Mouse (Mus musculus) midbrain, embryonic 14.5 days (tissue): ENCODE results near the gene Prkn. TPM values are rescaled to one million over a fixed set of nuclear protein-coding genes. Genes with fewer than 3 reads are reported as not detected.
A peak's percentile ranks its signal among the peaks of the same experiment; 100 is the strongest.

Source experiments
- ATAC-seq: fragments of 200-750 bp; cut with Nextera tagmentation; 2 replicates; pipeline ENCODE4 v1.8.0; 2017; ENCODE audit warnings: moderate number of reproducible peaks, moderate library complexity; ENCODE audit not compliant: low FRiP score, low TSS enrichment
- DNase-seq: peaks from one replicate; pipeline ENCODE4 v3.0.0-alpha.2; 2015
- H3K27ac ChIP-seq: fragments of 300-500 bp; sonication (generic); replicated peaks from 2 replicates; pipeline ENCODE4 v1.5.1; 2014; ENCODE audit warnings: mild to moderate bottlenecking, low read depth, low read length, moderate library complexity
- H3K27me3 ChIP-seq: fragments of 300-500 bp; sonication (generic); 2 replicates; pipeline ENCODE4 v1.6.1; 2014; ENCODE audit warnings: low read length, control low read depth, mixed read lengths; ENCODE audit not compliant: control insufficient read depth, insufficient read depth
- H3K36me3 ChIP-seq: fragments of 300-500 bp; sonication (generic); 2 replicates; pipeline ENCODE4 v1.6.1; 2014; ENCODE audit warnings: low read length, control low read depth; ENCODE audit not compliant: control insufficient read depth, insufficient read depth
- H3K4me1 ChIP-seq: fragments of 300-500 bp; sonication (generic); 2 replicates; pipeline ENCODE4 v1.6.1; 2014; ENCODE audit warnings: mild to moderate bottlenecking, antibody characterized with exemption, low read length, control low read depth; ENCODE audit not compliant: control insufficient read depth, insufficient read depth
- H3K4me2 ChIP-seq: fragments of 300-500 bp; sonication (generic); 2 replicates; pipeline ENCODE4 v1.6.1; 2014; ENCODE audit warnings: mild to moderate bottlenecking, low read length, moderate library complexity
- H3K4me3 ChIP-seq: fragments of 300-500 bp; sonication (generic); replicated peaks from 2 replicates; pipeline ENCODE4 v1.5.1; 2014; ENCODE audit warnings: low read depth, low read length
- H3K9ac ChIP-seq: fragments of 300-500 bp; sonication (generic); replicated peaks from 2 replicates; pipeline ENCODE4 v1.6.1; 2014; ENCODE audit warnings: mild to moderate bottlenecking, low read length, moderate library complexity
- H3K9me3 ChIP-seq: fragments of 300-500 bp; sonication (generic); 2 replicates; pipeline ENCODE4 v1.6.1; 2016; ENCODE audit warnings: low read length, control low read depth, mixed read lengths; ENCODE audit not compliant: control insufficient read depth
- WGBS: fragments of 180-500 bp; shearing (Covaris S2); extraction: QIAGEN DNeasy Blood & Tissue Kit; methylation state at CpG from one replicate; pipeline ENCODE4 v1.1.7; 2014; 5-methylcytosine and 5-hydroxymethylcytosine counted together
- polyA plus RNA-seq: library from polyadenylated mRNA; unstranded; fragments of >200 nt; fragmentation: Nextera tagmentation; extraction: Ambion mirVana; gene quantifications from 2 replicates; pipeline ENCODE4 v1.2.1, GENCODE M21; 2014

The Prkn gene
- polyA plus RNA-seq, 1 experiment from 2014 or later, result 4.4 TPM

DNA sequence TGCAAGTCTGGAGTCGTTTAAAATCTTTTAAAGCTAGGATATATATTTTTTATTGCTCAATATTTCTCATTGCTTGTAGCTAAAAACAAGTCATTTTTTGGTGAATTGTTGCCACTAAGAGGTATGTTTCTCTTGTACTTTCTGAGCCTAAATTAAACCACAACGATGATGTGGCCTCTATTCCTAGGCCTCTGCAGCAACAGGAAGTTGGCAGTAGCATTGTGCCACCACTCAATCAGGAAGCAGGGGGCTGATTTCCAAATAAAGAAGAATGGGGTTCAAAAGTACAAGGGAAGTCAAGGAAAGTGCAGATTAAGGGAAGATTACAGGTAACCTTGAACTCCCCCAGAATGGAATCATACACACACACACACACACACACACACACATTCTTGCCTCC, 642.8 kb downstream of the Prkn start:
- 88% methylated on average over 2 of the region's 2 CpGs for WGBS
- Histone ChIP-seq H3K4me3 (no peak overlapping the region), H3K9ac (no peak overlapping the region), H3K27ac (no peak overlapping the region), H3K4me1 (no peaks in the 10 kb centered on the region), H3K27me3 (no peaks in the 10 kb centered on the region), H3K4me2 (no peak overlapping the region), H3K36me3 (no peaks in the 10 kb centered on the region), H3K9me3 (no peaks in the 10 kb centered on the region)
- no peak for DNase-seq
- no peak for ATAC-seq

- Histone ChIP-seq H3K27me3 (no peaks in the 10 kb centered on the region), H3K9ac (no peak overlapping the region), H3K36me3 (no peaks in the 10 kb centered on the region), H3K9me3 (no peaks in the 10 kb centered on the region), H3K4me2 (no peak overlapping the region), H3K27ac (no peak overlapping the region), H3K4me1 (no peaks in the 10 kb centered on the region), H3K4me3 (no peak overlapping the region)
- 68% methylated on average over 4 of the region's 4 CpGs for WGBS
- DNase-seq (no peak), ATAC-seq (no peak)
These were observed 649.9 kb downstream of the Prkn start for GRCm38 (mm10) chr17:11490051-11490450.

GRCm38 (mm10) chr17:11502556-11502955, 662.4 kb downstream of the Prkn start:
- Histone ChIP-seq H3K36me3 (no peaks in the 10 kb centered on the region), H3K27ac (no peak overlapping the region), H3K4me1 (no peaks in the 10 kb centered on the region), H3K9me3 (no peaks in the 10 kb centered on the region), H3K27me3 (no peaks in the 10 kb centered on the region), H3K4me2 (no peak overlapping the region), H3K9ac (no peak overlapping the region), H3K4me3 (no peak overlapping the region)
- DNase-seq (peak; percentile 31), ATAC-seq (no peak)
- 15% methylated on average over 7 of the region's 7 CpGs for WGBS

DNA sequence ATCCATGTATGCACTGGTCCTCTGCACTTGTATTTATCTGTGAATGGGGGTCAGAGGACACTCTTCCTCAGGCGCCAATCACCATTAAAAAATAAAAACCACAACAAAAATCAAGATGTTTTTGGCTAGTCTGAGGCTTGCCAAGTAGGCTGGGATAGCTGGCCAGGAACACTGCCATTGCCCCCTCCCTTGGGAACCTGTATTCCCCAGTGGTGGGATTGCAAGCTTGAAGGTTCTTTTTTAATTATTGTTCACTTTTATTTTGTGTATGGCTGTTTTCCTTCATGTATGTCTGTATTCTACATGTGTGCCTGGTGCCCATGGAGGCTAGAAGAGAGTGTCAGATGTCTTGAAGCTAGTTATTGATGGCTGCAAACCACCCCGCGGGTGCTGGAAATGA, 664.3 kb downstream of the Prkn start:
- Histone ChIP-seq H3K9ac (no peak overlapping the region), H3K4me3 (no peak overlapping the region), H3K9me3 (no peaks in the 10 kb centered on the region), H3K4me1 (no peaks in the 10 kb centered on the region), H3K27me3 (no peaks in the 10 kb centered on the region), H3K4me2 (no peak overlapping the region), H3K36me3 (no peaks in the 10 kb centered on the region), H3K27ac (no peak overlapping the region)
- ATAC-seq (no peak), DNase-seq (no peak)
- 92% methylated on average over 3 of the region's 3 CpGs for WGBS

DNA sequence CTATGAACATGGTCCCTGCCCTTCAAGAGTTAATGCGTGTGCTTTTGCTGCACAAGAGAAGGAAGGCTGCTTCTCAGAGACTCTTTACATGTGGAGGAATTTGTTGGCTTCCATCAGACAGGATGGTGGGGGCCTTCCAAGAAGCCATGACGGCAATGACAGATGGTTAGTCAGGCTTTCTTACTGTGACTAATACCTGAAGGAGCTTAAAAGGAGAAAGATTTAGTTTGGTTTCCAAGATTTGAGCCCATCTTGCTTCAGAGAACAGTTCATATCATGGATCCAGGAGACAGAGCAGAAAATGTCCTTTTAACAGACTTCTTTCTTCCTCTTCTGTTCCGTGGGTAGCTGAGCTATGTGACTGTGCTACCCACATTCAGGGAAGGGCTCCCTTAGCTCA, 666.9 kb downstream of the Prkn start:
- Histone ChIP-seq H3K27ac (no peak overlapping the region), H3K9me3 (no peaks in the 10 kb centered on the region), H3K4me2 (no peak overlapping the region), H3K4me3 (no peak overlapping the region), H3K4me1 (no peaks in the 10 kb centered on the region), H3K9ac (no peak overlapping the region), H3K36me3 (no peaks in the 10 kb centered on the region), H3K27me3 (no peaks in the 10 kb centered on the region)
- WGBS, result 86% methylated on average over 3 of the region's 3 CpGs
- no peak for DNase-seq
- no peak for ATAC-seq

GRCm38 (mm10) chr17:11510081-11510480, 669.9 kb downstream of the Prkn start:
- WGBS, result 32% methylated on average over 7 of the region's 7 CpGs
- Histone ChIP-seq H3K27ac (no peak overlapping the region), H3K4me1 (no peaks in the 10 kb centered on the region), H3K36me3 (no peaks in the 10 kb centered on the region), H3K4me2 (no peak overlapping the region), H3K27me3 (no peaks in the 10 kb centered on the region), H3K4me3 (no peak overlapping the region), H3K9me3 (no peaks in the 10 kb centered on the region), H3K9ac (no peak overlapping the region)
- no peak for DNase-seq
- ATAC-seq, result no peak

DNA sequence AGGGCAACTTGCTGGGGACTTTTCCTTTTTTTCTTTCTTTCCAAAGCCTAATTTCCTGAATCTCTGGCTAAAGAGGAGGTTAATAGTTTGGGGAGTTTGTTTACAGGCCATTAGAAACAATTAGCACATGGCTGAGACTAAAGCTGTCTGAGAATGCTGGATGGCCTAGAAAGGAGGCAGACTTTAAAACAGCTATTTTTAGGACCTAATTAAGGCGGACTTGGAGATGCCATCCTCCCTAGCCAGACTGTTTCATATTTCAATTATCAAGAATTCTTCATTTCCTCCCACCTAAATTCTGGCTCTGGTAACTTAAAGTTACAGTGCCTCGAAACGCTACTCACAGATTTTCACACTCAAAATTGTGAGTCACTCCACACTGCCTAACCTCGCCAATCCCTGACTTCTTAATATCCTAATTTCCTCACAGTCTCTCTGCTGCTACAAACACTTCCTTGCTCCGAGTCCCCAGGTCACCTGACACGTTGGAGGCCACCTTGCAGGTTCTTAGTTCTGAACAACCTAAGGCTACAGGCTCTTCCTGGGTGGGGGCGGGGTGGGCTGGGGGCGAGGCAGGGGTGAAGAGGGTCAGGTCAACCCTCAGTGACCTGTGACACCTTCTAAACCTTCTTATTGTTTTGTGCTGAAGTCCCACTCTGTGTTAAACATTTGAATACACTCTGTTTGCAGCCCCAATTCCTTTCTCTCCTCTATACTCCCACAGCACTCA, 674.0 kb downstream of the Prkn start:
- WGBS, result 49% methylated on average over 8 of the region's 8 CpGs
- Histone ChIP-seq H3K27ac (no peak overlapping the region), H3K4me1 (no peaks in the 10 kb centered on the region), H3K27me3 (no peaks in the 10 kb centered on the region), H3K4me3 (no peak overlapping the region), H3K36me3 (no peaks in the 10 kb centered on the region), H3K9ac (no peak overlapping the region), H3K9me3 (no peaks in the 10 kb centered on the region), H3K4me2 (no peak overlapping the region)
- DNase-seq, result no peak
- no peak for ATAC-seq

- no peaks in the 10 kb centered on the region for H3K27me3 ChIP-seq
- H3K4me2 ChIP-seq, result no peak overlapping the region
- no peak overlapping the region for H3K9ac ChIP-seq
- H3K4me3 ChIP-seq, result no peak overlapping the region
- no peaks in the 10 kb centered on the region for H3K9me3 ChIP-seq
- DNase-seq (no peak), ATAC-seq (no peak)
- no peak overlapping the region for H3K27ac ChIP-seq
- 93% methylated on average over 4 of the region's 4 CpGs for WGBS
- no peaks in the 10 kb centered on the region for H3K4me1 ChIP-seq
- H3K36me3 ChIP-seq, result no peaks in the 10 kb centered on the region
These were observed 675.4 kb downstream of the Prkn start for GRCm38 (mm10) chr17:11515619-11516018.

DNA sequence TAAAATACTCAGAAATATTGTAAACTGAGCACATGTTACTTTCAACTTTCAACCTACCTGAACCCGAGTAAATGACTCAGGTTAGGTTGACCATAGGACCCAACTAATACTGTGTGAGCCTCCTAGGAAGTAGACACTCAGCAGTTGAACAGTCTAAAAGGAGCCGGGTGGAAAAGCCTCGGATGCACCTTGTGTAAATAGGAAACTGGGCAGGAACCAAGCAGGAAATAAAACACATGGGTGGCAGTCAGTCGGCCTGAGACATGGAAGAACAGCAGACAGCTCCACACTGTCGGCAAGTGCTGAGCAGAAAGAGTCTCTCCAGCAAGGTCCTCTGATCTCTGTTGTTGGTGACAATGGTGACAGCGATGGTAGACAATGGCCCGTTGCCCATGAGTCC, 676.0 kb downstream of the Prkn start:
- WGBS, result 92% methylated on average over 7 of the region's 7 CpGs
- H3K9ac ChIP-seq, result no peak overlapping the region
- no peaks in the 10 kb centered on the region for H3K36me3 ChIP-seq
- no peak for DNase-seq
- no peak overlapping the region for H3K4me3 ChIP-seq
- H3K27me3 ChIP-seq, result no peaks in the 10 kb centered on the region
- no peaks in the 10 kb centered on the region for H3K9me3 ChIP-seq
- H3K4me1 ChIP-seq, result no peaks in the 10 kb centered on the region
- H3K27ac ChIP-seq, result no peak overlapping the region
- ATAC-seq, result no peak
- H3K4me2 ChIP-seq, result no peak overlapping the region
